Mouse (Mus musculus): ENCODE results near the gene Slc25a51.

Gene Slc25a51

GRCm38 (mm10) chr4:45423406-45423805 lies 14.8 kb upstream of the Slc25a51 start:
- DNase-seq, result no peak

DNA sequence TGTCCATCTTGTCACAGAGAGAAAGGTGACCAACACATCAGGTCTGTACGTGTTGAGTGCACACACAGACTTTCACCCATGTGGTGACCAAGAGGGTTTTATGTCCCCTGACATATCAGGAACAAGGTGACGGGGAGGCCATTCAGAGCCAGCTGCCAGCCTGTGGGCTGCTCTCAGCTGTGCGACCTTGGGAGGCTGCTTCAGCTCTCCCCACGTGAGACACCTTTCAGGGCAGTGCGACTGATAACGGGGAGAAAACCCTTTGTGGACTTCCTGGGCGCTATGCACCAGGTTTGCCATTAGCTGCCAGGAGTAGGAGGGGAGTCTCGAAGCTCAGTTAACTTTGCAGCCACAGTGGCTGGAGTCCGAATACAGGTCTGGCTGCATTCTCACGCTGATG lies 14.1 kb upstream of the Slc25a51 start:
- no peak for DNase-seq

DNA sequence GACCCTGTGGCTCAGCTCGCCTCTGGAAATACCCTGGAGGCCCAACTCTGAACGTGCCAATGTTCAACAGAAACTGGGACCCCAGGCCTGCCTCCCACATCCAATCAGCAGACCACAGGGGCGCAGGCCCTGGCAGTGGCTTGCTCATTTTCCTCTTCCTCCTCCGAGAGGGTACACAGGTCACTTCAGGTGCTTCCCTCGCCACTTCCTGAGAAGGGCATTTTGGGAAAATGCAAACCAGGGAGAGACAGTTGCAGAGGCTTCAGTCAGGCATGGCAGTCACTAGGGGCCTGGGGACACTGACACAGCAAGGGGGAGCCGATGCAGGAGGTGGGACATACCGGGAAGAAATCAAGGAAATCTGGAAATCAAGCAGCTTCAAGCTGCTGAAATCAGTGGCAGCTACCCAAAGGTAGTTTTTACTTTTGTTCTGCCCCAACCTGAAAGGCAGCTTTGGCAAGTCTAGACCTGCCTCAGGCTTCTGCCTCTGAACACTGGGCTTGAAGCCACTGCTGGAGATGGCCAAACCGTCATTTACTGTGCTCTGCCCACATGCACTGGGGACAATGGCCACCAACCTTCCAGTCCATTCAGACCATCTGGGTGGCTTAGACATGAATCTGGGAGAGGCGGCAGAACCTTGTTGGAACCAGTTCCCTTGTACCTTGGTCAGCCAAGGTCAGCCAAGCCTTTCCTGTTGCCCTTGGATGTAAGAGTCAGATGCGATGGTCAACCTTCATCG lies 13.1 kb upstream of the Slc25a51 start:
- DNase-seq, result no peak

DNA sequence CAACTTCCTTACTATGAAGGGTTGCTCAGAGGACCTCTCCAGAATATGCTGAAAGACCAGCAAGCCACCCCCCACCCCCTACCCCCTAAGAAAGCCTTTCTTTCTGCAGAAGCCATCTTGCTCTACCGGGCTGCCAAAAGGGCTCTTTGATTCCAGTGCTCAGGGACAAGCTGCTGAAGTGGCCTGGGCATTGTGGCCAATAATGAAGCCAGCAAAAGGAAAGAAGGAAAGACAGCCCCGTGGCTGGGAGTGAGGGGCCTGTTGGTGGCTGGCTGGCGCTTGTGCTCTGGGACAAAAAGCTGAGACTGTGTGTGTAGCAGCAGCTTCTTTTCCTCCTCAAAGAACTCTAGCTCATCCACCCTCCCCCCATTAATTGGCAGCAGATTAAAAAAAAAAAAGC lies 12.2 kb upstream of the Slc25a51 start:
- no peak for DNase-seq

GRCm38 (mm10) chr4:45419051-45419450 lies 10.5 kb upstream of the Slc25a51 start:
- no peak for DNase-seq

- peak in 1 of 2 experiments; percentile 60 for DNase-seq
These were observed 9.8 kb upstream of the Slc25a51 start for GRCm38 (mm10) chr4:45418229-45418950.

GRCm38 (mm10) chr4:45416314-45416713 lies 7.7 kb upstream of the Slc25a51 start:
- no peak for DNase-seq

DNA sequence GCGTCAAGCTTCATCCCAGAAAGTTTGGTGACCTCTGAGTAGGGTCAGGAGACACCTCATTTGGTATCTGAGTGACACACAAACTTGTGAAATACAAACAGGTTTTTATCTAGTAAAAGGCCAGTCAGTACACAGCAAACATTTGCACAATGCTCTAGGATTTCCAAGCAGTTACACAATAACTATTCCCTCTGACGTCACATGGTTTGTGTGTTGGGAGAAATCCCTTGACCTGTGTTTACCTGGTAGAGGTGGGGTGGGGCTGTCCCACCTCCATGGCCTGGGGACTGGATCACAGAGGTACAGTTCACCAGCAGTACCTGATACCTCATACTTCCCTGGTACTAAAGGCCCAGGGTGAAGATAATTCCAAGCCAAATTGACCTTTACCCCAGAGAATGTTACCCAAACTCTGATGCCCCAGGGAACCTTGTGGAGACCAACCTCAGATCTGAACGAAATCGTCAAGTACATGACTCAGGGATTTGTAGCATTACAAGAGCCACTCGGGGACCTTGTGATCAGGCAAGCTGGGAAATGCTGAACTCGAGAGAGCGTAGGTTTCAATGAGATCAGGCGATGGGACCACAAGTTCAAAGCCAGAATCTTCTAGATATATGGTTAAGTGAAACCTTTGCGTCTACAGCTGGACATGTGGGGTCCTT lies 5.2 kb upstream of the Slc25a51 start:
- no peak for DNase-seq

DNA sequence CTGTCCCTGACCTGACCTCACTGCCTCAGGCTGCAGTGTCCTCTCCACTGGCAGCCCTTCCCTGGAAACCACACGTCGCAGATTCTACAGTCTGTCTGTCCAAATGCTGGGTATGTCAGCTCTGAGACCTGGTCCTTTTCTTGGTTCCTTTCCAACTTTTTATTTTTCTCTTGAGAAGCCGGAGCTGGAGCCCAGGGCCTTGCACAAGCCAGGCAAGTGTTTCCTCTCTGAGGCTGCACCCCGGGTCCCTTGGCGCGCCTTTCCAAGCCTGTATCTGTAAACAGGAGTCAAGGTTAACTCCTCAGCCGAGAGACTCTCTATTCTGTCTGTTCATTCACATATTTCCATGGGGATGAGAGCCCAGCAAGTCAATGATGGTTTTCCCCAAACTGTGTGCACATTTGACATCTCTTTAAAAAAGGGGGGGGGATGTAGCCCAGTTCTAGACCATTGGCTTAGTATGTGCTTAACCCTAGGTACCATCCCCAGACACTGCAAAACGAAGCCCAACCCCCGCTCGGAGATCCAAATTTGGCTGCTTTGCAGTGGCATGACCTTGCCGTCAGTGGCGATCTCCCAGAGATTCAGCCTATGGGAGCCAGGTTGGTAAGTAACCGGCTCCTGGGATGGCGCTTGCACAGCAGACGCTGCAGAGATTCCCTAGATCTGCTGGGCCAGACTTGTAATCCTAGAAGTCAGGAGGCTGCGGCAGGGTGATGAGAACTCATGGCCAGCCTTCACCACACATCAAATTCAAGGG lies 4.0 kb upstream of the Slc25a51 start:
- DNase-seq, result no peak

DNA sequence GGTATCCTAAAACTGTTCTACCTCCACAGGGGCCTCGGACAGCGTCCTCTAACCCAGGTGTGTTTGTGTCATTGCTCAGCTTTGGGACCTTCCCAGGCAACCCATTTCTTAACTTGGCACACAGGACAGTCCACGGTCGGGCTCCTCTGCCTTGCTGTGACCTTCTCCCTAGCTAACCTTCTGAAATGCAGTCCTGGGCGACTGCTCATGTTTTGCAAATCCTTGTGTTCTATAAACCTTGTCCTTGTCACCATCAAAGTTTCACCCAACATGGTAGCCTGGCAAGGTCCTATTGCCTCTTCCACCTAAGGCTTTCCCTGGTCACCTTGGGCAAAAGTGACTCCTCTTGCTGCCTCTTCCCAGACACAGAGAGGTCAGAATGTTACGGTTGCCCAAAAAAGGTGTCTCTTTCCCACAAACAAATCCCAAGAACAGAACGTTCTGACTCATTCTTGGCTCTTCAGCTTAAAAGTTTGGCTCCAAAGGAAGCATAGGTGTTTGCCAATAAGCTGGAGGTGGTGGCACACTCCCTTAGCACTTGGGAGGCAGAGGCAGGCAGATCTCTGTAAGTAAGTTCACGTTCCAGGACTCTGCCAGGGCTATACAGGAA lies 2.7 kb upstream of the Slc25a51 start:
- DNase-seq, result no peak

- DNase-seq, result peak; percentile 82 to 89
These were observed 704 bp upstream of the Slc25a51 start for GRCm38 (mm10) chr4:45409270-45409669.

GRCm38 (mm10) chr4:45407703-45408334 lies 747 bp downstream of the Slc25a51 start:
- DNase-seq, result no peak

- DNase-seq, result no peak
These were observed 1.4 kb downstream of the Slc25a51 start for GRCm38 (mm10) chr4:45407001-45407702.

GRCm38 (mm10) chr4:45406397-45406796 lies 2.2 kb downstream of the Slc25a51 start:
- DNase-seq, result no peak

DNA sequence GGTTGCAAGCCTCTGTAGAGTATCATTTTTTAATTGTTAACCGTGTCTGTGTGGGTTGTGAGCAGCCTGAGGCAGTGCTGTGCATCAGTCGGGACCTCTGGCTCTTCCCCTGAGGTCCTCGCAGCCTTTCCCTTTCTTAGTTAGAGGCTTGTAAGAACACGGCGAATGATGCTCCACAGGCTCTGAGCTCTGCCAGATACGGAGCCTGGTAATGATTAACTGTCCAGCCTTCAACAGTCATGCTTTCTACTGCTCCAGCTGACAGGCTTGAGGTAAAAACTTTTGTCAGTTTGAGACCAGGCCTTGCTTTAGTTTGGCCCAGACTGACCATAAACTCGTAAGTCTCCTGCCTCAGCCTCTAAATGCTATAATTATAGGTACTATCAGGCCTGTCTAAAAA lies 3.3 kb downstream of the Slc25a51 start:
- DNase-seq, result no peak

DNA sequence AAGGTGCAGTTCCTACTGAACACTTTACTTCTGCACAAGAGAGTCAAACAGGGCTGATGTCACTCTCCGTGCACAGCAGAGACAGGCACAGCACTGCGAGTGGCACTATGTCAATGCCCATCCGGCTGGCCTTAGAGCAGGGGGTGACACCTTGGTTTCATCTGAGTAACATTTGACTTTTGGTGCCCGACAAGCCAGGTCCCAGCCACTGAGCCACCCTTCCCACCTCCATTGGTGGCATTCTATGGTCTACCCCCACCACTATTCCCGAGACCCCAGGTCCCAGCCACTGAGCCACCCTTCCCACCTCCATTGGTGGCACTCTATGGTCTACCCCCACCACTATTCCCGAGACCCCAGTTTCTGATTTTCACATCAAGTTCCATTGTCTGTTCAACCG lies 4.5 kb downstream of the Slc25a51 start:
- DNase-seq, result no peak

- no peak for DNase-seq
These were observed 5.1 kb downstream of the Slc25a51 start for GRCm38 (mm10) chr4:45403499-45403878.

DNA sequence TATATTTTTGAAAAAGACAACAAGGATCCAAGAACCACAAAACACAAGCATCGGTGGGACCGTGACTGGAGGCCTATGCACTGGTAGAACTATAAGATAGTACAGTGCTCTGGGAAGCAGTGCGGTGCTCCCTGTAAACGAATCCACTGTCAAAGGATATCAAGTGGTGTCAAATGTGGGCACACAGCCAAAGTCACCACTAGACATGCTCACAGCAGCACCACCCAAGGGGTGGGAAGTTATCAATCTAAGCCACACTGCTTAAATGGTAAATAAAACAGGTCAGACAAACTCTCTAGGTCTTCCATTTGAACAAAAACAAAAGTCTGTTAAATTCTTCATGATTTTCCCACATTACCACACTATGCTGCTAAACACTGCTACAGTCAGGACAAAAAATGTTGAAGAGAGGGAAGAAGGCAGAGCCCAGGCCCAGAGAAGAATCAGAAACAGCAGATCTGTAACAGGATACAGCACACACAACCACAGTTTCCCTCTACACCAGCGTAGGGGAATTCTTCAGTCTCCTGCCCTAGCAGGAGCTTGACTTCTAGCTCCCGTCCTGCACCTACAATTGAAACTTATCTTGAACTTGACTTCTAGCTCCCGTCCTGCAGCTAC lies 5.6 kb downstream of the Slc25a51 start:
- no peak for DNase-seq

- no peak for DNase-seq
These were observed 6.3 kb downstream of the Slc25a51 start for GRCm38 (mm10) chr4:45402281-45402680.

- no peak for DNase-seq
These were observed 8.9 kb downstream of the Slc25a51 start for GRCm38 (mm10) chr4:45399421-45400210.
